Mouse (Mus musculus) cerebellum, adult 2 months (tissue): ENCODE data around the gene Efhd2.

Experiments used
- CTCF ChIP-seq: fragments of 200-500 bp; IDR thresholded peaks from 2 replicates; pipeline ENCODE4 v1.5.1; 2011; ENCODE audit warnings: low read depth, mild to moderate bottlenecking, control low read depth, low read length, moderate library complexity, borderline replicate concordance; ENCODE audit not compliant: insufficient read depth
- POLR2A ChIP-seq: fragments of 200-500 bp; IDR thresholded peaks from 2 replicates; pipeline ENCODE4 v1.6.1; 2011; ENCODE audit warnings: low read length, control low read depth, borderline replicate concordance; ENCODE audit not compliant: insufficient read depth

GRCm38 (mm10) chr4:141864506-141864905 is 10.2 kb downstream of the Efhd2 start:
- TF ChIP-seq POLR2A (no peak), CTCF (no peak)
